Mouse (Mus musculus) limb, embryonic 14.5 days (tissue): ENCODE data around the gene Morc2a. TPM values are rescaled to one million over a fixed set of nuclear protein-coding genes. Genes with fewer than 3 reads are reported as not detected.
A peak's percentile ranks its signal among the peaks of the same experiment; 100 is the strongest.

Experiments
- ATAC-seq: fragments of 200-750 bp; cut with Nextera tagmentation; 2 replicates; pipeline ENCODE4 v1.8.0; 2017; ENCODE audit warnings: low read depth, moderate number of reproducible peaks, moderate TSS enrichment; ENCODE audit not compliant: low FRiP score
- DNase-seq: peaks from one replicate; pipeline ENCODE4 v3.0.0-alpha.2; 2015; ENCODE audit warnings: low spot score
- H3K27ac ChIP-seq: fragments of 300-500 bp; sonication (generic); replicated peaks from 2 replicates; pipeline ENCODE4 v1.5.1; 2014; ENCODE audit warnings: low read depth, mild to moderate bottlenecking, low read length, moderate library complexity, mixed read lengths
- H3K27me3 ChIP-seq: fragments of 300-500 bp; sonication (generic); 2 replicates; pipeline ENCODE4 v1.6.1; 2014; ENCODE audit warnings: low read length, mixed read lengths; ENCODE audit not compliant: control insufficient read depth, insufficient read depth
- H3K36me3 ChIP-seq: fragments of 300-500 bp; sonication (generic); 2 replicates; pipeline ENCODE4 v1.6.1; 2014; ENCODE audit warnings: mild to moderate bottlenecking, low read length, moderate library complexity, mixed read lengths; ENCODE audit not compliant: control insufficient read depth, insufficient read depth
- H3K4me1 ChIP-seq: fragments of 300-500 bp; sonication (generic); 2 replicates; pipeline ENCODE4 v1.6.1; 2014; ENCODE audit warnings: antibody characterized with exemption, low read length, mixed read lengths; ENCODE audit not compliant: control insufficient read depth, insufficient read depth
- H3K4me2 ChIP-seq: fragments of 300-500 bp; sonication (generic); replicated peaks from 2 replicates; pipeline ENCODE4 v1.6.1; 2014; ENCODE audit warnings: low read depth, mild to moderate bottlenecking, low read length, moderate library complexity; ENCODE audit not compliant: severe bottlenecking
- H3K4me3 ChIP-seq: fragments of 300-500 bp; sonication (generic); replicated peaks from 2 replicates; pipeline ENCODE4 v1.5.1; 2014; ENCODE audit warnings: low read length
- H3K9ac ChIP-seq: fragments of 300-500 bp; sonication (generic); 2 replicates; pipeline ENCODE4 v1.6.1; 2014; ENCODE audit warnings: mild to moderate bottlenecking, low read depth, low read length, moderate library complexity; ENCODE audit not compliant: severe bottlenecking
- H3K9me3 ChIP-seq: fragments of 300-500 bp; sonication (generic); 2 replicates; pipeline ENCODE4 v1.6.1; 2016; ENCODE audit warnings: low read length; ENCODE audit not compliant: control insufficient read depth
- POLR2A ChIP-seq: fragments of 200-500 bp; IDR thresholded peaks from 2 replicates; pipeline ENCODE4 v1.8.0; 2012; ENCODE audit warnings: inconsistent platforms, mild to moderate bottlenecking, moderate library complexity, borderline replicate concordance; ENCODE audit not compliant: insufficient read depth, insufficient read length; ENCODE audit errors: extremely low read depth
- WGBS: fragments of 180-500 bp; shearing (Covaris S2); extraction: QIAGEN DNeasy Blood & Tissue Kit; methylation state at CpG from one replicate; pipeline ENCODE4 v1.1.7; 2014; 5-methylcytosine and 5-hydroxymethylcytosine counted together
- polyA plus RNA-seq, 2 experiments: library from polyadenylated mRNA; depleted of rRNA in 1 of 2; stranded (reverse) in 1 of 2; unstranded in 1 of 2; fragments of >200 nt; fragmentation: Nextera tagmentation in 1 of 2; extraction: Ambion mirVana in 1 of 2; gene quantifications; 2 replicates each; pipeline versions ENCODE4 v1.2.1 to v1.2.3; 2012 to 2014

The Morc2a gene
- polyA plus RNA-seq, 2 experiments = 24.2 to 35.8 TPM

GRCm38 (mm10) chr11:3648305-3648963 is 557 bp upstream of the Morc2a start:
- peak; percentile 61 for ATAC-seq
- WGBS = 1% methylated on average over 29 of the region's 62 CpGs
- peak overlapping the region; percentile 98 for H3K9ac ChIP-seq
- no peaks in the 10 kb centered on the region for H3K27me3 ChIP-seq
- no peak; the same call in 1 of the 2 replicates for TF ChIP-seq POLR2A
- H3K27ac ChIP-seq = peak overlapping the region; percentile 95
- peaks cover 35% of the 10 kb centered on the region for H3K9me3 ChIP-seq
- peak overlapping the region; percentile 62 for H3K4me2 ChIP-seq
- peak overlapping the region; percentile 98 for H3K4me3 ChIP-seq
- peaks cover 10% of the 10 kb centered on the region for H3K4me1 ChIP-seq
- no peak for DNase-seq
- peaks cover 42% of the 10 kb centered on the region for H3K36me3 ChIP-seq

GRCm38 (mm10) chr11:3650141-3650540 is 1.1 kb downstream of the Morc2a start:
- ATAC-seq (no peak), DNase-seq (no peak)
- H3K4me3 ChIP-seq = peak overlapping the region; percentile 98
- H3K36me3 ChIP-seq = peaks cover 27% of the 10 kb centered on the region
- 95% methylated on average over 6 of the region's 6 CpGs for WGBS
- no peak for TF ChIP-seq POLR2A
- no peak overlapping the region for H3K27ac ChIP-seq
- H3K4me1 ChIP-seq = peaks cover 10% of the 10 kb centered on the region
- H3K9ac ChIP-seq = no peak overlapping the region
- no peaks in the 10 kb centered on the region for H3K27me3 ChIP-seq
- H3K4me2 ChIP-seq = peak overlapping the region; percentile 62
- peaks cover 19% of the 10 kb centered on the region for H3K9me3 ChIP-seq

DNA sequence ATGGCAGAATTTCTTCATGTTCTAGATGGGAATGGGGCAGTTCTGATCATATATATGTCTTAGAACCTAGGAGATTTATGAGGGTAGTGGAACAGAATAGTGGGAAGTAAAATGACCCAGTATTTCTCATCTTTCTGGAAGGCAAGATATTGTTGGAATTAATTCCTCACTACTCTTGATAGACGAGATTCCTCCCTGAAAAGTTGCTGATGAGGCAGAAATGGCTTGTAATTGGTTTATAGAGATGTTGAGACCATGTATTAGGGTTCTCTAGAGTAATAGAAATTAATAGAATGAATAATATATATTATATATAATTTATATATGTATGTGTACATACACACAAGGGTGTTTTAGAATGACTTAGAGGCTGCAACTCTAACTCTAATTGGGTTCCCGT is 13.0 kb downstream of the Morc2a start:
- H3K4me2 ChIP-seq = no peak overlapping the region
- ATAC-seq (no peak), DNase-seq (no peak)
- H3K27me3 ChIP-seq = no peaks in the 10 kb centered on the region
- H3K36me3 ChIP-seq = peaks cover 57% of the 10 kb centered on the region
- no peak overlapping the region for H3K9ac ChIP-seq
- no peak for TF ChIP-seq POLR2A
- no peaks in the 10 kb centered on the region for H3K4me1 ChIP-seq
- H3K9me3 ChIP-seq = no peaks in the 10 kb centered on the region
- 87% methylated on average over 2 of the region's 2 CpGs for WGBS
- H3K4me3 ChIP-seq = no peak overlapping the region
- no peak overlapping the region for H3K27ac ChIP-seq

GRCm38 (mm10) chr11:3667506-3667905 is 18.5 kb downstream of the Morc2a start:
- Histone ChIP-seq H3K36me3 (peaks cover 78% of the 10 kb centered on the region), H3K27ac (no peak overlapping the region), H3K9me3 (no peaks in the 10 kb centered on the region), H3K9ac (no peak overlapping the region), H3K4me3 (no peak overlapping the region), H3K27me3 (no peaks in the 10 kb centered on the region), H3K4me1 (no peaks in the 10 kb centered on the region), H3K4me2 (no peak overlapping the region)
- ATAC-seq (no peak), DNase-seq (no peak)
- TF ChIP-seq POLR2A = no peak
- WGBS = 88% methylated on average over 3 of the region's 3 CpGs

- peaks cover 81% of the 10 kb centered on the region for H3K36me3 ChIP-seq
- TF ChIP-seq POLR2A = no peak
- H3K9ac ChIP-seq = no peak overlapping the region
- no peak for ATAC-seq
- H3K27ac ChIP-seq = no peak overlapping the region
- 96% methylated on average over 2 of the region's 2 CpGs for WGBS
- no peaks in the 10 kb centered on the region for H3K27me3 ChIP-seq
- H3K4me2 ChIP-seq = no peak overlapping the region
- H3K4me3 ChIP-seq = no peak overlapping the region
- no peaks in the 10 kb centered on the region for H3K4me1 ChIP-seq
- DNase-seq = no peak
- H3K9me3 ChIP-seq = no peaks in the 10 kb centered on the region
Observed at GRCm38 (mm10) chr11:3668768-3669167, 19.8 kb downstream of the Morc2a start.
